Mouse (Mus musculus) small intestine, adult 2 months (tissue): ENCODE results near the gene Nme7. TPM values are rescaled to one million over a fixed set of nuclear protein-coding genes. Genes with fewer than 3 reads are reported as not detected.

Source experiments
- H3K27ac ChIP-seq: fragments of 200-500 bp; 2 replicates; pipeline ENCODE4 v1.5.1; 2012; ENCODE audit warnings: low read depth, low read length, control low read depth, inconsistent platforms; ENCODE audit not compliant: insufficient read depth
- H3K27me3 ChIP-seq: fragments of 200-500 bp; 2 replicates; pipeline ENCODE4 v1.6.1; 2012; ENCODE audit warnings: mild to moderate bottlenecking, moderate library complexity, low read length, inconsistent platforms; ENCODE audit not compliant: control insufficient read depth, insufficient read depth
- H3K36me3 ChIP-seq: fragments of 200-500 bp; 2 replicates; pipeline ENCODE4 v1.6.1; 2012; ENCODE audit warnings: mild to moderate bottlenecking, low read length, control low read depth, inconsistent platforms; ENCODE audit not compliant: control insufficient read depth, insufficient read depth
- H3K4me1 ChIP-seq: fragments of 200-500 bp; 2 replicates; pipeline ENCODE4 v1.6.1; 2012; ENCODE audit warnings: low read length, inconsistent platforms, mixed read lengths; ENCODE audit not compliant: control insufficient read depth, insufficient read depth, insufficient read length
- H3K4me3 ChIP-seq: fragments of 200-500 bp; 2 replicates; pipeline ENCODE4 v1.5.1; 2012; ENCODE audit warnings: low read depth, mild to moderate bottlenecking, control low read depth, inconsistent platforms, low read length, moderate library complexity
- CTCF ChIP-seq: fragments of 200-500 bp; IDR thresholded peaks from 2 replicates; pipeline ENCODE4 v1.5.1; 2012; ENCODE audit warnings: low read depth, mild to moderate bottlenecking, control low read depth, inconsistent platforms, low read length, moderate library complexity, mixed read lengths; ENCODE audit not compliant: insufficient replicate concordance, insufficient read length; ENCODE audit errors: extremely low read depth
- POLR2A ChIP-seq: fragments of 200-500 bp; IDR thresholded peaks from 2 replicates; pipeline ENCODE4 v1.6.1; 2012; ENCODE audit warnings: low read depth, mild to moderate bottlenecking, control low read depth, inconsistent platforms, low read length, moderate library complexity
- WGBS: fragments of 180-500 bp; shearing (Covaris S2); methylation state at CpG from one replicate; pipeline ENCODE4 v1.1.7; 2018; 5-methylcytosine and 5-hydroxymethylcytosine counted together
- polyA plus RNA-seq: library from polyadenylated mRNA; depleted of rRNA; stranded (reverse); fragments of >200 nt; gene quantifications from 2 replicates; pipeline ENCODE4 v1.2.3, GENCODE M21; 2012

The Nme7 gene
- polyA plus RNA-seq, 1 experiment = 1.9 TPM

DNA sequence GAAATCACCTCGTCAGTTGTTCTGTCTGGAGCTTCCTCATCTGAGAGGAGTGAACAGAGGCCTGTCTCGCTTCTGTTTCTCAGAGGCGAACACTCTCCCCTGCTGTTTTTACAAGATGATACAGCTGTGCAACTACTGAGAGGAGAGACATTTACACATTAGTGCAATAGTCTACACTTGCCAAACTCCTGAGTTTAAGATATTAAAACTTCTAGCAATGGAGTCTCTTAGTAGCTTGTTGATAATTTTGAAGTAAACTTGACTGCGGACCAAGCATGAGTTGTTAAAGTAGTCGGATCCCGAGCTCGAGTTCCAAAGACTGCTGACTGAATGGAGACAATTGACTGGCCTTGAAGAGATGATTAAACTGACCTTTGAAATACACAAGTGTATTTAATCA is 23.8 kb downstream of the Nme7 start:
- no peak for TF ChIP-seq CTCF
- no peak for TF ChIP-seq POLR2A
- 74% methylated on average over 7 of the region's 7 CpGs for WGBS

DNA sequence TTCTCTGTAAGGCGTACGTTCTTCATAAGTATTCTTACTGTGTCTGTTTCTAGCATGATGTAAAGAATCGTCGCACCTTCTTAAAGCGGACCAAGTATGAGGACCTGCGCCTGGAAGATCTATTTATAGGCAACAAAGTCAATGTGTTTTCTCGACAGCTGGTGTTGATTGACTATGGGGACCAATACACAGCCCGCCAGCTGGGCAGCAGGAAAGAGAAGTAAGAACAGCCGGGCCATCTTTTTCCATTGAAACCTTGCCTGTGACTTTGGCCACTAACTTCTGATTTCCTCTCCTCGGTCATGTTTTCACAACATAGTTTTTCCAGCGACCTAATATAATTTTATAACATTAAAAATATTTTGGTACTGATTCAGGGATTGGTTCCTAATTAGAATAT is 28.6 kb downstream of the Nme7 start:
- H3K36me3 ChIP-seq = peaks cover 1% of the 10 kb centered on the region; the same call in 1 of the 2 replicates
- WGBS = 93% methylated on average over 11 of the region's 11 CpGs
- no peak overlapping the region for H3K27ac ChIP-seq
- no peak for TF ChIP-seq CTCF
- H3K4me3 ChIP-seq = no peak overlapping the region
- no peaks in the 10 kb centered on the region for H3K27me3 ChIP-seq
- H3K4me1 ChIP-seq = peaks cover 2% of the 10 kb centered on the region; the same call in 1 of the 2 replicates

More for the DNA sequence above, 23.8 kb downstream of the Nme7 start:
- H3K27me3 ChIP-seq = no peaks in the 10 kb centered on the region
- no peak overlapping the region for H3K27ac ChIP-seq
- H3K4me3 ChIP-seq = no peak overlapping the region
- H3K36me3 ChIP-seq = no peaks in the 10 kb centered on the region
- H3K4me1 ChIP-seq = no peaks in the 10 kb centered on the region

DNA sequence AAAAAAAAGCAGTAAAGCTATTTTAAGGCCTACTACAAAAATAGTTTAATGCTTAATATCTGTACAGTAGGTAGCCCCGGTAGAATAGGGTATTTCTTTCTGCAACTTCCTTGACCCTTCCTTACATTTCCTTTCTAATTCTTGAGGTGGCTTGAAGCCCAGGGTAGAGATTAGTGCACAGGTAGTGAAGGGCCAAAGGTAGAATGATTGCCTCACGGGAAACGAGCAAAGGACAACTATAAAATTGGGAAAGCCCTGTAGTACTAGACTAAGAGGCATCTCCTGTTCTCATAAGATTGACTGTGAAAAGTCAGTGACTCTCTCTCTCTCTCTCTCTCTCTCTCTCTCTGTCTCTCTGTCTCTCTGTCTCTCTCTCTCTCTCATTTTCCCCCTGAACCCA is 31.5 kb downstream of the Nme7 start:
- TF ChIP-seq POLR2A (no peak), CTCF (no peak)
- peaks cover 1% of the 10 kb centered on the region; the same call in 1 of the 2 replicates for H3K36me3 ChIP-seq
- WGBS = 32% methylated on average over 3 of the region's 3 CpGs
- no peaks in the 10 kb centered on the region for H3K27me3 ChIP-seq
- no peak overlapping the region for H3K4me3 ChIP-seq
- peaks cover 4% of the 10 kb centered on the region; the same call in 1 of the 2 replicates for H3K4me1 ChIP-seq
- peak overlapping the region; percentile 53 for H3K27ac ChIP-seq

DNA sequence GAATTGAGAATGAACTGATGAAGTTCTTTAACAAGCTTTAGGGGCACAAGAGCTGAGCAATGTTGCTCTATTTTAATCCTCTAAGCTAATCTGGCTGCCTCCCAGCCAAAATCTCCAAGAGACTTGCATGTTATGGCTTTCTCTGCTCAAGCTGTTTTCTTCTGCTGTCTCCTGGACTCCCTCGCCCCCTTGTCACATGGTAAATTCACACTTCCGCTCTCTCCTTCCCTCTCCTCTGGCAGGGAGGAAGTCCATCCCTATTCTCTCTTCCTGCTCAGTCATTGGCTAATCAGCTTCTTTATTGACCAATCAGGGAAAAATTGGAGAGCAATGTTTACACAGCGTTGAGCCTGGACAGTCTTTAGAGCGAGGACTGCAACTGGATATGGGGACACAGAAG is 31.9 kb downstream of the Nme7 start:
- TF ChIP-seq POLR2A (no peak), CTCF (no peak)
- 67% methylated on average over 4 of the region's 4 CpGs for WGBS

DNA sequence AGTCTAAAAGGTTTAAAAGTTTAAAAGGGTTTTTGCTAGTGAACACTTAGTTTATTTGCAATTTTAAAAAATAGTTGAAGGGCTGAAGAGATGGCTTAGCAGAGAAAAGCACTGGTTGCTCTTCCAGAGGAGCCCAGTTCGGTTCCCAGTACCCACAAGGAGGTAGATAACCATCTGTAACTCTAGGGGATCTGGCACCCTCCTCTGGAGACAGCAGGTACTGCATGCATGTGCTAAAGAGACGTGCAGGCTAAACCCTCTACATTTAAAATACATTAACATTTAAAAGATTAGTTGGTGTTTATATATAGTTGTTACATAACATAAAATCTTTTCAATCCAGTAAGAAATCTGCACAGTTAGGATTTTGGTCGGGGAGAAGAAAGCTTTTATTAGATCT is 38.2 kb downstream of the Nme7 start:
- Histone ChIP-seq H3K27ac (no peak overlapping the region), H3K36me3 (peaks cover 4% of the 10 kb centered on the region; the same call in 1 of the 2 replicates), H3K4me1 (peaks cover 2% of the 10 kb centered on the region; the same call in 1 of the 2 replicates), H3K27me3 (no peaks in the 10 kb centered on the region), H3K4me3 (no peak overlapping the region)
- 82% methylated on average over 3 of the region's 3 CpGs for WGBS
- TF ChIP-seq POLR2A = no peak
- TF ChIP-seq CTCF = peak; percentile 51; the same call in 1 of the 2 replicates

More for the DNA sequence above, 31.9 kb downstream of the Nme7 start:
- Histone ChIP-seq H3K36me3 (peaks cover 1% of the 10 kb centered on the region; the same call in 1 of the 2 replicates), H3K27ac (peak overlapping the region; percentile 53), H3K4me3 (no peak overlapping the region), H3K27me3 (no peaks in the 10 kb centered on the region), H3K4me1 (peaks cover 4% of the 10 kb centered on the region; the same call in 1 of the 2 replicates)

DNA sequence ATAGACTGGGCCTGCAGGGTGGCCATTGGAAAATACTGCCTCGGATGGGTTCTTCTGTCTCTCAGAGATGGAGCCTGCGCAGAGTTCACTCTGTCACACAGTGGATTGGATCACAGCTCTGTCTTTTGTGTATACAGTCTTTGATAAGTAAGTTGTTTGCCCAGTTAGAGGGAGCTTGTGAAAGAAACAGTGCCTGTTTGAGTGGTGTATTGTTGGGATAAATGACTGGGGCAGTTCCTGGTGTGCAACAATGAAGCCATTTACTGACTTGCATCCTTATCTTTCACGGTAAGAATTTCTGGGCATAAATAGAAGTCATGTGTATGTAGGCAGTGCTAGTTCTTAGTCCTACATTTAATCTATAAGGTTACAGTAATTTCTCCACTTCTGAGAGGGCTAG is 49.5 kb downstream of the Nme7 start:
- Histone ChIP-seq H3K27ac (peak overlapping the region; percentile 41; the same call in 1 of the 2 replicates), H3K4me1 (peaks cover 3% of the 10 kb centered on the region; the same call in 1 of the 2 replicates), H3K4me3 (no peak overlapping the region), H3K27me3 (no peaks in the 10 kb centered on the region), H3K36me3 (no peaks in the 10 kb centered on the region)
- 36% methylated on average over 3 of the region's 3 CpGs for WGBS
- no peak for TF ChIP-seq CTCF
- no peak for TF ChIP-seq POLR2A

DNA sequence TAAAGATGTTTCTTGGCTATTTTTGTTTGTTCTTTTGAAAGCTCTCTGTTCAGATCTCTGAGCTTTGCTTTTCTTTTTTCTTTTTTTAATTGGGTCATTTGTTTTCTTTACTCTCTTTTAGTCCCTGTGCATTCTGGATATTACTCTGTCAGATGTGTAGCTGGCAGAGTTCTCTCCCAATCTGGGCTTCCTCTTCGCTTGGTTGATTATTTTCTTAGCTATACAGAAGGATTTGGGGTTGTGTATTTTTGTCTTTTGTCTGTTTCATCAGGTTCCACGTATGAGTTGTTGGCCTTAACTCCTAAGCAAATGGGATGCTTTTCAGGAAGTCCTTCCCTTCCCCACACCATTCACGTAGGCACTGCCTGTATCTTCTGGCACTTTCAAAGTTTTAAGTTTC is 54.1 kb downstream of the Nme7 start:
- no peak overlapping the region for H3K4me3 ChIP-seq
- no peaks in the 10 kb centered on the region for H3K27me3 ChIP-seq
- 77% methylated on average over 3 of the region's 3 CpGs for WGBS
- peaks cover 3% of the 10 kb centered on the region; the same call in 1 of the 2 replicates for H3K4me1 ChIP-seq
- TF ChIP-seq CTCF (no peak), POLR2A (no peak)
- no peaks in the 10 kb centered on the region for H3K36me3 ChIP-seq
- no peak overlapping the region for H3K27ac ChIP-seq

DNA sequence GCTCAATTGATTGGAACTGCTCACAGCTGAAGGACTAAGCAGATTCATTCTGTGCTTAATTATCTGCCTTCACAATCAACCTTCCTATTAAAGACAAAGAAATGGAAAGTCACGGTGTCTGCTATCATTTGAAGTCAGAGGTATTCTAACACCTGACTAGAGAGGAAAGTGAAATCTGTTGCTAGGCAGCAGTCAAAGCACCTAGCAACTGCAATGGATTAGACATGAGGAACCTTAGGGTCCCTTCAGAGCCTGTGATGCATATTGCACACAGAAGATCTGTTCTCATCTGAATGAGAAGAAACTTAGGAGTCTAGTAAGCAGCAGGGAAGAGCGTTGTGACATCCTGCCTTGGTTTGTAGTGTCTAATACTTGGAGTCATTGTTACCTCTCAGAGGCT is 58.1 kb downstream of the Nme7 start:
- WGBS = 83% methylated on average over 2 of the region's 2 CpGs
- no peak overlapping the region for H3K27ac ChIP-seq
- peaks cover 2% of the 10 kb centered on the region; the same call in 1 of the 2 replicates for H3K4me1 ChIP-seq
- H3K36me3 ChIP-seq = no peaks in the 10 kb centered on the region
- no peaks in the 10 kb centered on the region for H3K27me3 ChIP-seq
- TF ChIP-seq POLR2A (no peak), CTCF (no peak)
- no peak overlapping the region for H3K4me3 ChIP-seq
